Mouse (Mus musculus): ENCODE measurements at regions not wholly inside any gene's neighbourhood (a gene's known extent, or its start where the extent isn't known, plus 50 kb on each side); places are given as distances from the start of the nearest gene placed in this dataset.

GRCm38 (mm10) chr7:74224378-74224777 is 210.9 kb upstream of the St8sia2 start:
- DNase-seq = no peak

GRCm38 (mm10) chr7:74200661-74201060 is 187.2 kb upstream of the St8sia2 start:
- DNase-seq = no peak

DNA sequence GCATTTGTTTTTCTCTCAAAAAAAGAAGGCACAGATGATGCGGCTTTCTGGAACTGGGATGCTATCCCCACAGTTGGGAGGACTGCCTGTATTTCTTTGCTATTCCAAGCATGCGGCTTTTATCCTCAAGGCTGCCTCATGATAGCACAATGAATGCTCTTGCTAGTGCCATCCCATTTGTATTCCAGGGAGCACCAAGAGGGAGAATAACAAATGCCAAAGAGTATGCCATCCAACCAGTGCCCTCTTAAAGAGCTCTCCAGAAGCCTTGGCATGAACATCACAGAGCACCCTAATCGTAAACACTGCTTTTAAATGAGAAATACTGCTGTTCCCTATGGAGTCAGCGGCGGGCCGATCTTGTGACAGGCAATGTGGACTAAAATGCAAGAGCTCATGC is 185.3 kb upstream of the St8sia2 start:
- peak; percentile 4 for DNase-seq

DNA sequence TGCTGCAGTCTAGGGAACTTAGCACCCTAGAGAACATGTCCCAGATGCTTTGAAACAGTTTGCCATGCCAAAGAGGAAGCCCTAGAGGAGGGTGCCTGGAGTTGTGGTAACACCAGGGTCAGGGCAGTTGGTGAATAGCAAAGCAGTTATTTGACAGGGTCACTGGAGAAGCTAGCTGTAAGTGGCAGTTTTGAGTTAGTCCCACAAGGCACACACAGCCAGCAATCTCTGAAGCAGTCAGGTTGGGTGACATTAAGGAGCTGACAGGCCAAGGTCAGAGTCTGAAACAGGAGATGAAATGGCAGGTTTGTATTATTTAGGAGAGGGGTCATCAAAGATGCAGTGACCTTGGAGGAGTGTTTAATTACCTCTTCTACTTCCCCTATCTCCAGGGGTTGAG is 171.2 kb upstream of the St8sia2 start:
- DNase-seq = no peak

- DNase-seq = no peak
Observed at GRCm38 (mm10) chr7:74174206-74174605, 160.7 kb upstream of the St8sia2 start.

- DNase-seq = no peak
Observed at GRCm38 (mm10) chr7:74173230-74173612, 159.7 kb upstream of the St8sia2 start.

DNA sequence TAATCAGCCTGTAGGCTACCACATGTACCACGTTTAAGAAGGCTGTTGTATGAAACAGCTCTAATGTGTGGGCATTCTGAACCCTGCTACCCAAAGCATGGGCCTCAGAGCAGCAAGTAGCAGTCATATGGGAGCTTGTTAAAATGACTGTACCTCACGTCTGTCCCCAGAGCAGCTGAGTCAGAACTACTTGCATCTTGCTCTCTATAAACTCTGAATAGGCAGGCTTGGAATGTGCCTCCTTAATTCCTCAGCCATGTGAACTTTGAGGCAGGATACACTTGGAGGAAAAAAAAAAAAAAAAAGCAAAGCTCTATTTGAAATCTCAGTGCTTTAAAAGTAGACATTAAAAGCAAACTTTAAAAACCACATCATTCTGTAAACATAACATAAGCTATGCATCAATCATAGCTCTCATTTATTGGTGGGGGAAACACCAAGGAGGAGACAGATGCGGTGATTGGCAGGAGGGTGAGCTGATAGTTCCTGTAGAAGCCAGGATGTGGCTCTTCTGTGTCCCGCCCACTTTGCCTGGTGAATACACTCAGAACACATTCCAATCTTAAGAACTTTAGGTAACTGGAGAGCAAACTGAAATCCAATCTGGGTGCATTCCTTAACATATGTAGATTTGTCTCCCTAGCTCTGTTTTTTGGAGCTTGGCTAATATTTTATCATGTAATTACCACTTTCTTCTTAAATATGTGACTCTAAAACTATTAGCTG is 159.2 kb upstream of the St8sia2 start:
- DNase-seq = no peak

GRCm38 (mm10) chr7:74151590-74151989 is 138.1 kb upstream of the St8sia2 start:
- no peak for DNase-seq

DNA sequence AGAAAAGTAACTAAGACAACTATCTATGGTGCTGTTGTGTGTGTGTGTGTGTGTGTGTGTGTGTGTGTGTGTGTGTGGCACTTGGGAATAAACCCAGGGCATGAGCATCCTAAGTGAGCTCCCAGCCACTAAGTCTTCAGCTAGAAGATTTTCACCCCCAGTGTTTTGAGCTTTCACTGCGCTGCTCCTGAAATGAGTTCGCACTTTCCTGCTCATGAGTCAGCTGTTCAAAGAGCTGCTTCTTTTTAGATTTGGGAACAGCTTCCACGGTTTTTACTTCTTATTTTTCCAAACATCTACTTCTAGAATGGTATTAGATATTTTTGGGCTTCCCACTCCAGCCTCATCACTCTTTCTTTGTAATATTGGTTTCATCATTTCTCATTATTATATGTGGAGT is 129.7 kb upstream of the St8sia2 start:
- peak; percentile 10 for DNase-seq

- DNase-seq = no peak
Observed at GRCm38 (mm10) chr7:74138169-74138568, 124.7 kb upstream of the St8sia2 start.

- peak; percentile 3 for DNase-seq
Observed at GRCm38 (mm10) chr7:74130206-74130836, 116.8 kb upstream of the St8sia2 start.

GRCm38 (mm10) chr7:74112071-74112470 is 98.6 kb upstream of the St8sia2 start:
- DNase-seq = no peak

DNA sequence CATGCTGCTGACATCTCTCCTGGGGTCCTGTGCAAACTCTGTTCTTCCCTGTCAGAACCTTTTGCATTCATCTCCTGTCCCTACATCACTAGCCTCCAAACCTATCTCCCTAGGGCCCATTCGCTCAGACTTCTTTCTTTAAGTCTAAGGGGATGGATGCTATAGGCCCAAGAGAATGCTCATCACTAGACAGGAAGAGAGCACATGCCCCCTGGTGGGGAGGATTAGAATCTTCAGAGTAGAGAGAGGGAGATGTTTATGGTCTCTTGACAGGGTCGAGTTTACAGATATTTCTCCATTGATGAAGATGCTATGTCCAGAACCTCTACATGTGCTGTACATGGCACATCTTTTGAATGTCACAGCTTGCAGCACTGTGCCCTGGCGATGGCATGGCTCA is 94.9 kb upstream of the St8sia2 start:
- DNase-seq = peak; percentile 6

DNA sequence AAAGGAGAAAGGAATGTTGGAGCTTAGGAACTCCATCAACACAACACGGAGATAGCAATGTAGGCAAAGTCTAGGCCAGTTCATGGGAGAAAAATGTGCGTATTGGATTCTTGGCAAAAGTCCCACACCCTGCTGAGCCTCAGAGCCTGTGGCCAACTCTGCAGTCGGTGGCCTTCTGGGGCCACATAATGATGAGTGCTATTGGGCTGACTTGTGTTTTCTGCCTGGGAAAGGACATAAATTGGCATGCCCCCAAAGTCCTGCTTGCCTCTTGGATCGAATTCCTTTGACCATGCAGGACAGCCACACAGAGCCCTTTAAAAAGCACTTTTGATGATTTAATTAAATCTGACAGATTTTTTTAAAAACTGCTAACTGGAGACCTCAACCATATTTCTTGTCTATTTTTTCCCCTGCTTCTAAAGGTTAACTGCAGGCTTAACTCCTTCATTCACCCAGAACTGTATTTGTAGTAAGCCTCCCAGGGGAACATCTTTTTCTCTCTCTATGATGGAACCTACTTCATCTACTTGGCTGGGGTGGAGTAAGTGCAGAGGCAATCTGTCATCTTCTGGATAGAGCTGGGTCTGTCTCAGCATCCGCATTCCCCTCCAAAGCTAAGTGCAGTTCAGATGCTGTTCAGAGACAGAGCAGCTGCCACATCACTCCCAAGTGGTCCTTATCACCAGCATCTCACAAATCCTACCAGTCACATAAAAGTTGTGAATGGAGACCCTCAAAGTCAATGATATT is 93.9 kb upstream of the St8sia2 start:
- peak; percentile 4 for DNase-seq

DNA sequence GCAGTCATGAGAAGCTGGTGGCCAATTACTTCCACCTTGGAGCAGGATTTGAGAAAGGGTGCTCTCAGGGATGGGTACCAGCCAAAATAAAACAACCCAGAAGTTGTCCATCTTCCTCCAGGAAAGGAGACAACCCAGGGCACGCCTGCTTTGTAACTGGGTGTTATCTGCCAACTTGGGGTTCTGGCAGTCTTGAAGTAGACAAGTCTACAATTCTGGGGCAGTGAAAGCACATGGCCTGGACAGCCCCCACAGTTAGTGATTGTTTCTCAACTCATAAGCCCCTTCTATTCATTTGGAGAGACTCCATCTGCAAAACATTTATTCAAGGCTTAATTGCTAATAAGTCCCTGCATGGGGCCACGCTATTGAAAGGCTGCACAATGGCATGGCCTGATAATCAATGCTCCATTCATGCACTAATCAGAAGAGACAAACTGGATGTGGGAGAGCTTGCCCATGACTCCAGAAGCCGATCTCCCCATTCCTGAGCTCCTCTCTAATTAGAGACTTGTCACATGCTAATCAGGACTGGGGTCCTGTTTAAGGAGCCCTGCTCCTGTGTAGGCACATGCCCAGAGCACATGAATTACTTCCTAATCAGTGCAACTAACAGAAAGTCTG is 78.0 kb upstream of the St8sia2 start:
- peak; percentile 3 for DNase-seq

DNA sequence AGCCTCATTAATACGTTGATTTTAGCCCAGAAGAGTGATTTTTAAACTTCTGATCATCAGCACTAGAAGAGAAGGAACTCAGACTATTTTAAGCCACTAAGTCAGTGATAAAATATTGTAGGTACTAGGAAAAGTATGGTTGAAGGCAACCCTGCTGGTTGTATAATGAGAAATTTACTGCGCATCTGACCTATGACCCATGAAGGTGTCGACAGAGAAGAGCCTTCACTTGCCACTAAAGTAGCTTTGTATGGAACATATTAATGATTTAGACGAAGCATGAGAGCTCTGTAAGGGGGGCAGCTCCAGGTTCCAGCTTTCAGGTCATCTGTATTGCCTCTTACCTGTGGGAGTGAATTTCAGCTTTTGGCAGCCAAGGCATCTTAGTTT is 67.4 kb upstream of the St8sia2 start:
- no peak for DNase-seq

- DNase-seq = no peak
Observed at GRCm38 (mm10) chr7:74080079-74080845, 66.8 kb upstream of the St8sia2 start.

GRCm38 (mm10) chr7:74072632-74073031 is 59.1 kb upstream of the St8sia2 start:
- no peak for DNase-seq

DNA sequence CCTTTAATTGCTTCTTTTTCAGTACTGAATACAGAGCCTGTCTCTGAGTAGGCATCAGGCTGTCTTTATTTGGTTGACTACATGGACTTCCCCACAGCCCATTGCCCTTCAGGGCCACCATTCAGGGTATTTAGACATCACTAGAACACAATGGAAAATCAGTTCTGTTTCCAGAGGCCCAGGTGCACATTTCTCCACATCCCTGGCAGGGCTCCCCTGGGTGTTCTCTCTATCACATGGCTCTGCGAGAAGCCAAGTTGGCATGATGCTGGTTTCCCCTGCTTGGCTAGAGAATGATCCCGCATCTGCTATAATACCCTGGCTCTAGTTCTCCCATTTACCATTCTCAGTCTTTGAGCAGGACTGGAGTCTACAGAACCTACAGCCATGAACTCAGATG is 57.3 kb upstream of the St8sia2 start:
- DNase-seq = no peak

DNA sequence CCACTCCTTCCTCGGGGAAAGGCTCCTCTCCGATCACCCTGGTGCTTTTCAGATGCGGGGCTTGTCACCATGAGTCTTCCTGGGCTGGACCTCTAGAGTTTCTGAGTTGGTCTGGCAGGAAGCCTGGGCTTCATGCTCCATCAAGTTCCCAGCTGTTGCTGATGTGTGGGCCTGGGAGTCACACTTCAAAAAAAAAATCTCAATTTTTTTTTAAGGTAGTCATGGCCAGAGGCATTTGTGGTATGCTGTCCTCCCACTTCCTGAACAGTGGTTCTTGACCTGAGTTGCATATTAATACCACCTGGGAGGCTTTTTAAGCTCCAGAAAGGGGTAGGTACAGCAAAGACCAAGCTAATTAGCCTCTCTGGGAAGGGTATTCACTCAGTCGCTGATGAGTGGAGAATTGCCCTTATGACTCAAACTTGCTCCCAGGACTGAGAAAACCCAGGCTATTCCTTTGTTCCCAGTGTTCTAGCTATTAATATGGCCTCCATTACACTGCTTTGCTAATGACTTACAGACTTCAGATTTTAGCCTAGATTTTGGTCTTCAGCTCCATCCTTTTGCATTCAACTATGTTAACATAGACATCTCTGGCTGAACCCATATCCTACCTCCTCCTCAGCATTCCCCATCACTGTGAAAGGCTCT is 52.1 kb upstream of the St8sia2 start:
- DNase-seq = no peak
